Mouse (Mus musculus) liver (tissue): ENCODE results near the gene Trim2.
A peak's percentile ranks its signal among the peaks of the same experiment; 100 is the strongest.

Experiments used
- DNase-seq: peaks from one replicate; pipeline ENCODE4 v3.0.0-alpha.2; 2020; ENCODE audit warnings: mixed read lengths

The Trim2 gene

GRCm38 (mm10) chr3:84306777-84307176, at the start of gene Trim2:
Gene Trim2, minus strand, starts transcription at chr3:84306877.
- no peak for DNase-seq

- peak; percentile 87 for DNase-seq
These were observed 49.4 kb upstream of the Trim2 start for GRCm38 (mm10) chr3:84355930-84356689.

GRCm38 (mm10) chr3:84352353-84353034, 45.8 kb upstream of the Trim2 start:
- peak; percentile 85 for DNase-seq

- peak; percentile 78 for DNase-seq
These were observed 43.6 kb upstream of the Trim2 start for GRCm38 (mm10) chr3:84350311-84350710.

- no peak for DNase-seq
These were observed 43.1 kb upstream of the Trim2 start for GRCm38 (mm10) chr3:84349771-84350170.

- DNase-seq = no peak
These were observed 40.7 kb upstream of the Trim2 start for GRCm38 (mm10) chr3:84347426-84347825.

- no peak for DNase-seq
These were observed 39.9 kb upstream of the Trim2 start for GRCm38 (mm10) chr3:84346456-84347150.

GRCm38 (mm10) chr3:84345646-84345980, 38.9 kb upstream of the Trim2 start:
- DNase-seq = no peak

- peak; percentile 83 for DNase-seq
These were observed 38.3 kb upstream of the Trim2 start for GRCm38 (mm10) chr3:84344725-84345645.

- DNase-seq = no peak
These were observed 36.4 kb upstream of the Trim2 start for GRCm38 (mm10) chr3:84343101-84343500.

GRCm38 (mm10) chr3:84341811-84342210, 35.1 kb upstream of the Trim2 start:
- no peak for DNase-seq

GRCm38 (mm10) chr3:84337585-84337984, 30.9 kb upstream of the Trim2 start:
- peak; percentile 32 for DNase-seq

GRCm38 (mm10) chr3:84336342-84336741, 29.7 kb upstream of the Trim2 start:
- DNase-seq = no peak

GRCm38 (mm10) chr3:84335421-84336073, 28.9 kb upstream of the Trim2 start:
- DNase-seq = no peak

- DNase-seq = no peak
These were observed 28.2 kb upstream of the Trim2 start for GRCm38 (mm10) chr3:84334771-84335420.

GRCm38 (mm10) chr3:84333400-84334349, 27.0 kb upstream of the Trim2 start:
- peak; percentile 71 for DNase-seq

- DNase-seq = no peak
These were observed 23.5 kb upstream of the Trim2 start for GRCm38 (mm10) chr3:84330210-84330609.

GRCm38 (mm10) chr3:84324967-84325441, 18.3 kb upstream of the Trim2 start:
- peak; percentile 76 for DNase-seq

GRCm38 (mm10) chr3:84324478-84324877, 17.8 kb upstream of the Trim2 start:
- peak; percentile 35 for DNase-seq

GRCm38 (mm10) chr3:84324000-84324399, 17.3 kb upstream of the Trim2 start:
- DNase-seq = no peak
